Mouse (Mus musculus): ENCODE results near the gene Tmem274. TPM values are rescaled to one million over a fixed set of nuclear protein-coding genes. Genes with fewer than 3 reads are reported as not detected.
"Not testable (repeated sequence)": the region's sequence is repeated elsewhere in the genome, so short reads cannot be mapped to it uniquely, and the experiment has no call there.

The Tmem274 gene
- polyA plus RNA-seq, 1 experiment from 2014 or later = not detected

DNA sequence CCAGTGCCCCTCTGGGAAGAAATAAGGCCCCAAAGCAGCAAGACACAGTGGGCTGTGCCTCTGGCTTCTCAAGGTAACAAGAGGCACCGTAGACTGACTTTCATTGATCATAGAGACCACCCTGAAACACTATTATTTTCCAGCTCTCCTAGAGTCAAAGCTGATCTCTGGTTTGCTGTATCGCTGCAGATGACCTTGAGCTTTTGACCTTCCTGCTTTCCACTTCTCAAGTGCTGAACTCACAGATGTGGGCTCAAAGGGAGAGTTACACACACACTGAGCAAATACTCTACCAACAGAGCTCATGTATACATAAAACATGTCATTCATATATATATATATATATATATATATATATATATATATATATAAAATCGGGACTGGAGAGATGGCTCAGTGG, 26.5 kb upstream of the Tmem274 start:
- Histone ChIP-seq H3K36me3 (ENCODE audit: control insufficient read depth, insufficient read depth, low read length) (no peaks in the 10 kb centered on the region), H3K9ac (replicated peaks; ENCODE audit: low read length) (no peak overlapping the region), H3K4me2 (ENCODE audit: low read length) (no peak overlapping the region), H3K27me3 (ENCODE audit: control insufficient read depth, insufficient read depth, low read length) (no peaks in the 10 kb centered on the region), H3K4me1 (ENCODE audit: control insufficient read depth, insufficient read depth, low read length) (peaks cover 6% of the 10 kb centered on the region), H3K9me3 (ENCODE audit: control insufficient read depth, low read length) (no peaks in the 10 kb centered on the region), H3K27ac (replicated peaks; ENCODE audit: low read depth, low read length) (no peak overlapping the region), H3K4me3 (replicated peaks; ENCODE audit: low read depth, low read length) (no peak overlapping the region)
- no peak for ATAC-seq (ENCODE audit: low FRiP score, low TSS enrichment)
- 85% methylated on average over 3 of the region's 3 CpGs for WGBS
- no peak for DNase-seq

DNA sequence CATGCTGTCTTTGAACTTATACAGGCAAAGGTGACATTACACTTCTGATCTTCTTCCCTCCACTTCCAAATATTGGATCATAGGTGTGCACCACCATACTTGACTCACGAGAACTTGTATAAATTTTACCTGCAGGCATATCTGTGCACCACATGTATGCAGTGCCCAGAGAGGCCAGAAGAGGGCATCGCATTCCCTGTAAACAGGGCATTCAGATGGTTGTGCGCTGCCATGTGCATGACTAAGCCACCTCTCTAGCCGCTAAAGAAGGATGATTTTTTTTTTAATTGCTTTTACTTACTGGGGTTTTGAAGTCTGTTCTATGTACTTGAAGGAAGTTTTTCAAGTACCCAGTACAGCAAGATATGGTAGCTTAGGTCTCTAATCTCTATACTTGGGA, 23.5 kb upstream of the Tmem274 start:
- no peaks in the 10 kb centered on the region for H3K36me3 ChIP-seq (ENCODE audit: control insufficient read depth, insufficient read depth, low read length)
- H3K4me3 ChIP-seq (replicated peaks; ENCODE audit: low read depth, low read length) = no peak overlapping the region
- no peak overlapping the region for H3K4me2 ChIP-seq (ENCODE audit: low read length)
- ATAC-seq (ENCODE audit: low FRiP score, low TSS enrichment) (no peak), DNase-seq (peak; percentile 23)
- H3K4me1 ChIP-seq (ENCODE audit: control insufficient read depth, insufficient read depth, low read length) = no peaks in the 10 kb centered on the region
- no peaks in the 10 kb centered on the region for H3K27me3 ChIP-seq (ENCODE audit: control insufficient read depth, insufficient read depth, low read length)
- H3K9ac ChIP-seq (replicated peaks; ENCODE audit: low read length) = no peak overlapping the region
- 89% methylated on average over 4 of the region's 4 CpGs for WGBS
- H3K27ac ChIP-seq (replicated peaks; ENCODE audit: low read depth, low read length) = no peak overlapping the region
- no peaks in the 10 kb centered on the region for H3K9me3 ChIP-seq (ENCODE audit: control insufficient read depth, low read length)

DNA sequence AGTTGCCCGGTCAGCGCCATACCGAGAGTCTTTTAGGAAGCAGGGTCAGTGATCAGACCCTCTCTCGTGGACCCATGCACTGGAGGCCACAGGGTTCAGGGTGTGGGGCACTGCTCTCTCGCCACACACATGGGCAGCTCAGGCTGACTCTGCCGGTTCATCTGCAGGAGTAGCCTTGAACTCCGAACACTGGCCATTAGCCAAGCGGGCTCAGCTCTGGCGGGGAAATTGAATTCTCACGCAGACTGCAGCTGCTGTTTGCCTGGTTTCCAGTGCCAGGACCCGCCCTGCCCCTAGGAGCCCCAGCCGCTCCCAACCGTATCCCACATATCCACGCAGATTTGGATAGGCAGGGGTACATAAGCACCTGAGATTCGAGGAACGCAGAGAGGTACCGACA, 22.9 kb upstream of the Tmem274 start:
- WGBS = 87% methylated on average over 17 of the region's 17 CpGs
- no peak overlapping the region for H3K9ac ChIP-seq (replicated peaks; ENCODE audit: low read length)

DNA sequence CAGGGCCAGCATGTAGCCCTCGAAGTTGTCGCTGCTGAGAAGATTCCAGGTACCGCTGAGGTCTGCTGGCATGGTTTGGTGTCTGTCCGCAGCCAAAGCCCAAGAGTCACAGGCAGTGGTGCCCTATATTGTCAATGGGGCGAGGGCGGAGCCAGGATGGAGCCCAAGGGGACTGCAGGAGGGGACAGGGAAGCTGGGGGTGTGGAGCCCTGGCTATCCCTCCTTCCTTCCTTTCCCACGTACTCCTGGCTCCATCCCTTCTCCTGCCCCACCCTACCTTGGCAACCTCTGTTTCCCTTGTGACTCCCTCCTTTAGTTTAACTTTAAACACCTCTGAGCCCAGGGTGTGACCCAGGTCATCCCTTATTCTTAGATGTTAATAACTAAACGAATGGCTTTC, 22.3 kb upstream of the Tmem274 start, which contains the start of gene Rbp7:
Rbp7 (minus strand) TSS at position 100 of the 400 bp plus-strand sequence.
- Histone ChIP-seq H3K9me3 (ENCODE audit: control insufficient read depth, low read length) (no peaks in the 10 kb centered on the region), H3K4me3 (replicated peaks; ENCODE audit: low read depth, low read length) (no peak within 1 kb of the TSS), H3K36me3 (ENCODE audit: control insufficient read depth, insufficient read depth, low read length) (no peaks in the 10 kb centered on the region), H3K4me1 (ENCODE audit: control insufficient read depth, insufficient read depth, low read length) (no peaks in the 10 kb centered on the region), H3K27me3 (ENCODE audit: control insufficient read depth, insufficient read depth, low read length) (no peaks in the 10 kb centered on the region), H3K27ac (replicated peaks; ENCODE audit: low read depth, low read length) (no peak within 1 kb of the TSS), H3K4me2 (ENCODE audit: low read length) (no peak within 1 kb of the TSS), H3K9ac (replicated peaks; ENCODE audit: low read length) (no peak within 1 kb of the TSS)
- 64% methylated on average over 8 of the region's 8 CpGs for WGBS
- ATAC-seq (ENCODE audit: low FRiP score, low TSS enrichment) (no peak), DNase-seq (no peak)

More for the DNA sequence above, 22.9 kb upstream of the Tmem274 start:
- ATAC-seq (ENCODE audit: low FRiP score, low TSS enrichment) = no peak
- Histone ChIP-seq H3K36me3 (ENCODE audit: control insufficient read depth, insufficient read depth, low read length) (no peaks in the 10 kb centered on the region), H3K9me3 (ENCODE audit: control insufficient read depth, low read length) (no peaks in the 10 kb centered on the region), H3K4me1 (ENCODE audit: control insufficient read depth, insufficient read depth, low read length) (no peaks in the 10 kb centered on the region), H3K27me3 (ENCODE audit: control insufficient read depth, insufficient read depth, low read length) (no peaks in the 10 kb centered on the region), H3K4me2 (ENCODE audit: low read length) (no peak overlapping the region), H3K4me3 (replicated peaks; ENCODE audit: low read depth, low read length) (no peak overlapping the region), H3K27ac (replicated peaks; ENCODE audit: low read depth, low read length) (no peak overlapping the region)
- no peak for DNase-seq

GRCm38 (mm10) chr4:149457163-149457562, 20.0 kb upstream of the Tmem274 start:
- 89% methylated on average over 26 of the region's 27 CpGs for WGBS
- H3K27me3 ChIP-seq (ENCODE audit: control insufficient read depth, insufficient read depth, low read length); ATAC-seq (ENCODE audit: low FRiP score, low TSS enrichment); DNase-seq; H3K27ac ChIP-seq (replicated peaks; ENCODE audit: low read depth, low read length); H3K4me2 ChIP-seq (ENCODE audit: low read length); H3K9me3 ChIP-seq (ENCODE audit: control insufficient read depth, low read length); H3K4me1 ChIP-seq (ENCODE audit: control insufficient read depth, insufficient read depth, low read length); H3K9ac ChIP-seq (replicated peaks; ENCODE audit: low read length); H3K36me3 ChIP-seq (ENCODE audit: control insufficient read depth, insufficient read depth, low read length); H3K4me3 ChIP-seq (replicated peaks; ENCODE audit: low read depth, low read length): not testable (repeated sequence)

DNA sequence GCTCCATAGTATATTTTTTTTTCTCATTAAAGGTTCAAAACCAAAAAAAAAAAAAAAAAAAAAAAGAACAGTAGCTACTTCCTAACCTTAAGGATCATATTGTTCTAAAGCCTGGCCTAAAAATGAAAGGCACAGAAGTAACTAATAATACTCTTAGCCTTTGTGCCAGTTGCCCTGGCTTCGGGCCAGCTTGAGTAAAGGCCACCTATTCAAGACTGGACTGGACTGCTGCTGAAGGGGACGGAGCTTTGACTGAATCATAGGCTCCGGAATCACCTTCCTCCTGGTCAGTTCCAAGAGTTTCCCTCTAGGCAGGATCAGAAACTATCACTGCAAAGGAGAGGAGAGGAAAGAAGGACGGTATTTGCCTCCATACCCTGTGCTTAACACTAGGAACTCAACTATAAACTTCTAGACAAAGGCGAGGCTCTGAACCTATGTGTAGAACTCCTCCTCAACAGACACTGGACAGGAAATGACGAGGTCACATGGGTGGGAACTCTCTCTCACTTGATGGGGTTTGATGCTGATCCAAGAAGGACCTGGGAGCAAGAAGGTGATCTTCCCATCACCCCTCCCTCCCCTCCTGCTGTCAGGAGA, 19.2 kb upstream of the Tmem274 start:
- no peaks in the 10 kb centered on the region for H3K27me3 ChIP-seq (ENCODE audit: control insufficient read depth, insufficient read depth, low read length)
- H3K27ac ChIP-seq (replicated peaks; ENCODE audit: low read depth, low read length) = no peak overlapping the region
- ATAC-seq (ENCODE audit: low FRiP score, low TSS enrichment) = no peak
- no peak overlapping the region for H3K4me2 ChIP-seq (ENCODE audit: low read length)
- no peaks in the 10 kb centered on the region for H3K4me1 ChIP-seq (ENCODE audit: control insufficient read depth, insufficient read depth, low read length)
- 83% methylated on average over 6 of the region's 6 CpGs for WGBS
- no peaks in the 10 kb centered on the region for H3K36me3 ChIP-seq (ENCODE audit: control insufficient read depth, insufficient read depth, low read length)
- no peaks in the 10 kb centered on the region for H3K9me3 ChIP-seq (ENCODE audit: control insufficient read depth, low read length)
- no peak for DNase-seq
- no peak overlapping the region for H3K9ac ChIP-seq (replicated peaks; ENCODE audit: low read length)
- no peak overlapping the region for H3K4me3 ChIP-seq (replicated peaks; ENCODE audit: low read depth, low read length)

DNA sequence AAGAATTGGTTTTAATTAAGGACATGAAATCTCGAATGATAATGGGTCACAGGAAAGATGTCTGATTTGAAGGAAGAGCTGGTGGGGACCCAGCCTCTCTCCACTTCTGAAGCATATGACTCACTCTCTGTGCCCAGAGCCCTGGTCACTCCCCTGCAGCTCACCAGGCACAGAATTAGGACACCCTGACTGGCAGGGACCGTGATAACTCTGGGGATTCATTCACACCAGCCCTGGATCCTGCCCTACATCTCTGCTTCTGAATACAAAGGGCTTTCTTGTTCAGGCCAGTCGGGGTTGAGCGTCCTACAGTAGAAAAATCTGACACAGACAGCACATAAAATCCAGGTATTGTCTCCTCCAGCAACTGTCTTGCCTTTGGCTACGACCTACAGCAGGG, 18.7 kb upstream of the Tmem274 start:
- DNase-seq (no peak), ATAC-seq (ENCODE audit: low FRiP score, low TSS enrichment) (no peak)
- no peak overlapping the region for H3K27ac ChIP-seq (replicated peaks; ENCODE audit: low read depth, low read length)
- no peaks in the 10 kb centered on the region for H3K27me3 ChIP-seq (ENCODE audit: control insufficient read depth, insufficient read depth, low read length)
- 71% methylated on average over 5 of the region's 5 CpGs for WGBS
- no peaks in the 10 kb centered on the region for H3K36me3 ChIP-seq (ENCODE audit: control insufficient read depth, insufficient read depth, low read length)
- no peaks in the 10 kb centered on the region for H3K4me1 ChIP-seq (ENCODE audit: control insufficient read depth, insufficient read depth, low read length)
- H3K4me3 ChIP-seq (replicated peaks; ENCODE audit: low read depth, low read length) = no peak overlapping the region
- no peaks in the 10 kb centered on the region for H3K9me3 ChIP-seq (ENCODE audit: control insufficient read depth, low read length)
- no peak overlapping the region for H3K9ac ChIP-seq (replicated peaks; ENCODE audit: low read length)
- H3K4me2 ChIP-seq (ENCODE audit: low read length) = no peak overlapping the region

DNA sequence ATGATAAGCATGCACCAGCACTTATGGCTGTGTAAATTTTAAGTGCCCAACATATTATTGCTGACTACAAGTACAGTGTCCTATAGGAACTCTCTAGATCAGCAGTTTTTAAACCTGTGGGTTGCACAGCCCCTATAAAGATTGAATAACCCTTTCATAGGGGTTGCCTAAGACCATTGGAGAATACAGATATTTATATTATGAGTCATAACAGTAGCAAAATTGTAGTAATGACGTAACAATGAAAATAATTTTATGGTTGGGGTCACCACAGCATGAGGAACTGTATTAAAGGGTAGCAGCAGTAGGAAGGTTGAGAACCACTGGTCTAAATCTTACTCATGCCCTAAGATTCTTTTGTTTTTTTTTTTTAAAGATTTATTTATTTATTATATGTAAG, 17.8 kb upstream of the Tmem274 start:
- DNase-seq = no peak
- WGBS = 81% methylated on average over 1 of the region's 1 CpGs
- no peak overlapping the region for H3K4me3 ChIP-seq (replicated peaks; ENCODE audit: low read depth, low read length)

DNA sequence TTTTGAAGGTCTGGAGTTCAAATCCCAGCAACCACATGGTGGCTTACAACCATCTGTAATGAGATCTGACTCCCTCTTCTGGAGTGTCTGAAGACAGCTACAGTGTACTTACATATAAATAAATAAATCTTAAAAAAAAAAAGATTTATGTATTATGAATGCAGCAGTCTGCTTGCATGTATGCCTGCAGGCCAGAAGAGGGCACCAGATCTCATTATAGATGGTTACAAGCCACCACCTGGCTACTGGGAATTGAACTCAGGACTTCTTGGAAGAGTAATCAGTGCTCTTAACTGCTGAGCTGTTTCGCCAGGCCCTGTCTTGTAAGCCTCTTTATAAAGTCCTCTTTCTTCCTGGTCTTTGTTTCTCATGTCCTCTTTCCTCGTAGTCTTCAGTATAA, 16.7 kb upstream of the Tmem274 start:
- not testable (repeated sequence) for H3K27me3 ChIP-seq (ENCODE audit: control insufficient read depth, insufficient read depth, low read length); H3K9me3 ChIP-seq (ENCODE audit: control insufficient read depth, low read length); H3K4me1 ChIP-seq (ENCODE audit: control insufficient read depth, insufficient read depth, low read length); H3K4me3 ChIP-seq (replicated peaks; ENCODE audit: low read depth, low read length); H3K27ac ChIP-seq (replicated peaks; ENCODE audit: low read depth, low read length); H3K4me2 ChIP-seq (ENCODE audit: low read length); H3K9ac ChIP-seq (replicated peaks; ENCODE audit: low read length); H3K36me3 ChIP-seq (ENCODE audit: control insufficient read depth, insufficient read depth, low read length); DNase-seq; ATAC-seq (ENCODE audit: low FRiP score, low TSS enrichment)
- WGBS = 86% methylated on average over 2 of the region's 2 CpGs

More for the DNA sequence above, 17.8 kb upstream of the Tmem274 start:
- no peaks in the 10 kb centered on the region for H3K9me3 ChIP-seq (ENCODE audit: control insufficient read depth, low read length)
- no peaks in the 10 kb centered on the region for H3K36me3 ChIP-seq (ENCODE audit: control insufficient read depth, insufficient read depth, low read length)
- no peak for ATAC-seq (ENCODE audit: low FRiP score, low TSS enrichment)
- H3K27ac ChIP-seq (replicated peaks; ENCODE audit: low read depth, low read length) = no peak overlapping the region
- no peak overlapping the region for H3K4me2 ChIP-seq (ENCODE audit: low read length)
- H3K9ac ChIP-seq (replicated peaks; ENCODE audit: low read length) = no peak overlapping the region
- H3K4me1 ChIP-seq (ENCODE audit: control insufficient read depth, insufficient read depth, low read length) = no peaks in the 10 kb centered on the region
- H3K27me3 ChIP-seq (ENCODE audit: control insufficient read depth, insufficient read depth, low read length) = no peaks in the 10 kb centered on the region
